Comparison of ENCODE assay signal across 9 mouse cellular contexts in genomic region chr19:38237834-38238212, GRCm38 (mm10). TPM values are rescaled to one million over a fixed set of nuclear protein-coding genes. Genes with fewer than 3 reads are reported as not detected.
DNase-seq lines count a peak whose midpoint lies in the region; ATAC-seq and TF ChIP-seq lines count a peak whose summit lies in the region.
"Had no signal": no experiment of that assay in that cellular context is flagged by ENCODE, and none has a peak within 500 bp of the region (broad histone marks: within the 10 kb centered on the region; RNA-seq: fewer than 3 reads in every experiment).

No protein-coding gene starts in this region.

- no peak for TF ChIP-seq CTCF in layer of hippocampus, adult 2 months (conservative IDR thresholded peaks at IDR 0.05)
- TF ChIP-seq CTCF in kidney, adult 2 months (conservative IDR thresholded peaks at IDR 0.05; ENCODE audit: insufficient read depth, insufficient read length, low read depth, low read length), result no peak

- ATAC-seq in midbrain, embryonic 14.5 days (ENCODE audit: low FRiP score, low TSS enrichment), result peak; percentile 65

- DNase-seq in layer of hippocampus, adult 2 months (ENCODE audit: low spot score in 2 of 2), result no peak
- no peak for DNase-seq in layer of hippocampus, adult 18-20 months (ENCODE audit: low spot score in 2 of 2)
- DNase-seq in R1 (ENCODE audit: low read depth, low spot score), result peak; percentile 96
- DNase-seq in hindbrain, embryonic 10.5 days (ENCODE audit: low spot score), result no peak
- DNase-seq in midbrain, embryonic 14.5 days, result peak; percentile 28
- DNase-seq in adrenal gland, postnatal 4 days (ENCODE audit: low spot score in 2 of 2), result no peak
- no peak for DNase-seq in spleen, adult 12 weeks (ENCODE audit: low spot score)
- no peak for DNase-seq in kidney, adult 2 months

- H3K27ac ChIP-seq in layer of hippocampus, adult 2 months, result peak overlapping the region; percentile 87
- peak overlapping the region; percentile 70 for H3K27ac ChIP-seq in hindbrain, embryonic 10.5 days
- H3K27ac ChIP-seq in midbrain, embryonic 14.5 days (replicated peaks; ENCODE audit: low read depth, low read length), result peak overlapping the region; percentile 42; the same call in 1 of the 2 replicates
- H3K27ac ChIP-seq in kidney, adult 2 months (ENCODE audit: insufficient read depth, low read depth, low read length), result no peak overlapping the region
- H3K27ac ChIP-seq: liver, embryonic 15.5 days had no signal

- WGBS in hindbrain, embryonic 10.5 days, result 52% methylated on average over 3 of the region's 3 CpGs
- 54% methylated on average over 3 of the region's 3 CpGs for WGBS in midbrain, embryonic 14.5 days
- WGBS in kidney, adult 2 months, result 41% methylated on average over 3 of the region's 3 CpGs

- TF ChIP-seq POLR2A in kidney, adult 2 months (IDR thresholded peaks at IDR 0.05; ENCODE audit: low read depth, low read length), result no peak

- no peaks in the 10 kb centered on the region for H3K27me3 ChIP-seq in hindbrain, embryonic 10.5 days (ENCODE audit: insufficient read depth, poor library complexity, severe bottlenecking)
- no peaks in the 10 kb centered on the region for H3K27me3 ChIP-seq in midbrain, embryonic 14.5 days (ENCODE audit: control insufficient read depth, insufficient read depth, low read length)
- no peaks in the 10 kb centered on the region for H3K27me3 ChIP-seq in kidney, adult 2 months (replicated peaks; ENCODE audit: control insufficient read depth, insufficient read depth, low read length)
- H3K27me3 ChIP-seq: liver, embryonic 15.5 days had no signal

- H3K4me2 ChIP-seq in midbrain, embryonic 14.5 days (ENCODE audit: low read length), result no peak overlapping the region
- H3K4me2 ChIP-seq: liver, embryonic 15.5 days had no signal

- no peaks in the 10 kb centered on the region for H3K36me3 ChIP-seq in hindbrain, embryonic 10.5 days
- no peaks in the 10 kb centered on the region for H3K36me3 ChIP-seq in midbrain, embryonic 14.5 days (ENCODE audit: control insufficient read depth, insufficient read depth, low read length)
- no peaks in the 10 kb centered on the region for H3K36me3 ChIP-seq in kidney, adult 2 months (ENCODE audit: control insufficient read depth, insufficient read depth, low read length)
- H3K36me3 ChIP-seq: liver, embryonic 15.5 days had no signal

- H3K9me3 ChIP-seq in hindbrain, embryonic 10.5 days, result no peaks in the 10 kb centered on the region
- no peaks in the 10 kb centered on the region for H3K9me3 ChIP-seq in midbrain, embryonic 14.5 days (ENCODE audit: control insufficient read depth, low read length)
- H3K9me3 ChIP-seq: liver, embryonic 15.5 days had no signal

- H3K4me3 ChIP-seq in layer of hippocampus, adult 2 months, result no peak overlapping the region
- no peak overlapping the region for H3K4me3 ChIP-seq in hindbrain, embryonic 10.5 days
- no peak overlapping the region for H3K4me3 ChIP-seq in midbrain, embryonic 14.5 days (replicated peaks; ENCODE audit: low read depth, low read length)
- no peak overlapping the region for H3K4me3 ChIP-seq in kidney, adult 2 months (ENCODE audit: insufficient read depth, low read depth, low read length)
- H3K4me3 ChIP-seq: liver, embryonic 15.5 days had no signal

- no peak overlapping the region for H3K9ac ChIP-seq in midbrain, embryonic 14.5 days (replicated peaks; ENCODE audit: low read length)
- H3K9ac ChIP-seq: liver, embryonic 15.5 days had no signal

- H3K4me1 ChIP-seq in hindbrain, embryonic 10.5 days (replicated peaks), result peaks cover 27% of the 10 kb centered on the region
- H3K4me1 ChIP-seq in midbrain, embryonic 14.5 days (ENCODE audit: control insufficient read depth, insufficient read depth, low read length), result peaks cover 13% of the 10 kb centered on the region; the same call in 1 of the 2 replicates
- H3K4me1 ChIP-seq in kidney, adult 2 months (ENCODE audit: control insufficient read depth, insufficient read depth, low read length), result no peaks in the 10 kb centered on the region
- H3K4me1 ChIP-seq: liver, embryonic 15.5 days had no signal

RNA-seq across cellular contexts. Expression of gene Fra10ac1, which starts 13.9 kb away (rescaled TPM):
- total RNA-seq in layer of hippocampus, adult 2 months (2021), result 10 to 100 TPM; 17.8 to 22.4 TPM
- 10 to 100 TPM; 17.5 to 18.1 TPM for total RNA-seq in layer of hippocampus, adult 18-20 months (2021)
- 41.4 and 43.1 TPM in 2 replicates for polyA plus RNA-seq in hindbrain, embryonic 10.5 days (2016; fragmentation: Nextera tagmentation; extraction: Ambion mirVana)
- 40.3 and 41.0 TPM in 2 replicates for polyA plus RNA-seq in midbrain, embryonic 14.5 days (2014; fragmentation: Nextera tagmentation; extraction: Ambion mirVana)
- 10 to 100 TPM; 16.6 to 19.3 TPM for total RNA-seq in adrenal gland, postnatal 4 days (2021)
- 4.0 and 4.8 TPM in 2 replicates for polyA plus RNA-seq in kidney, adult 2 months (2012; rRNA removed)

RNA-seq across cellular contexts. Expression of gene Lgi1, which starts 26.5 kb away (rescaled TPM):
- total RNA-seq in layer of hippocampus, adult 2 months (2021), result 100 to 1,000 TPM; 196 to 209 TPM
- total RNA-seq in layer of hippocampus, adult 18-20 months (2021), result 100 to 1,000 TPM; 169 to 170 TPM
- polyA plus RNA-seq in hindbrain, embryonic 10.5 days (2016; fragmentation: Nextera tagmentation; extraction: Ambion mirVana), result 1.1 and 2.2 TPM in 2 replicates
- polyA plus RNA-seq in midbrain, embryonic 14.5 days (2014; fragmentation: Nextera tagmentation; extraction: Ambion mirVana), result 15.0 and 15.1 TPM in 2 replicates
- total RNA-seq in adrenal gland, postnatal 4 days (2021), result 1 to 10 TPM; 4.6 to 5.3 TPM
- 0.10 and 0.28 TPM in 2 replicates for polyA plus RNA-seq in kidney, adult 2 months (2012; rRNA removed)

Comparison
In these comparisons a context has a peak if more than half of its experiments do, and no peak if none do; other contexts are left out.
1. DNase-seq: peak in R1 (single experiment) and midbrain, embryonic 14.5 days (single experiment); none in layer of hippocampus, adult 2 months (0 of 2), layer of hippocampus, adult 18-20 months (0 of 2), hindbrain, embryonic 10.5 days (single experiment), adrenal gland, postnatal 4 days (0 of 2), spleen, adult 12 weeks (single experiment) and kidney, adult 2 months (single experiment).
2. RNA of gene Lgi1, which starts 26.5 kb away (total RNA-seq): 196 to 209 TPM in layer of hippocampus, adult 2 months and 169 to 170 TPM in layer of hippocampus, adult 18-20 months; 4.6 to 5.3 TPM in adrenal gland, postnatal 4 days; every median in the first group is over 10 times any median in the second.